Mouse (Mus musculus) left cerebral cortex, adult 6 months (tissue): Measurements from ENCODE around the gene Krt18. TPM values are rescaled to one million over a fixed set of nuclear protein-coding genes. Genes with fewer than 3 reads are reported as not detected.

Experiments used
- long read RNA-seq, 2 experiments: library from polyadenylated mRNA; unstranded; transcript quantifications; one replicate each; pipeline ENCODE4 v2.0.0; 2019 to 2020
- polyA plus RNA-seq: library from polyadenylated mRNA; unstranded; fragments of <200 nt; fragmentation: Nextera tagmentation; gene quantifications from 2 replicates; pipeline ENCODE4 v1.2.3, GENCODE M21; 2021

Gene Krt18
- 0.41 and 1.1 TPM in 2 replicates for polyA plus RNA-seq
- long read RNA-seq, experiment 1, partial matches to known transcripts = 0 of 4 reads
- long read RNA-seq, experiment 1, other reads (novel, unspliced or antisense) = 0 of 4 reads
- long read RNA-seq, experiment 2, partial matches to known transcripts = 0 of 1 reads
- long read RNA-seq, experiment 2, other reads (novel, unspliced or antisense) = 0 of 1 reads

DNA sequence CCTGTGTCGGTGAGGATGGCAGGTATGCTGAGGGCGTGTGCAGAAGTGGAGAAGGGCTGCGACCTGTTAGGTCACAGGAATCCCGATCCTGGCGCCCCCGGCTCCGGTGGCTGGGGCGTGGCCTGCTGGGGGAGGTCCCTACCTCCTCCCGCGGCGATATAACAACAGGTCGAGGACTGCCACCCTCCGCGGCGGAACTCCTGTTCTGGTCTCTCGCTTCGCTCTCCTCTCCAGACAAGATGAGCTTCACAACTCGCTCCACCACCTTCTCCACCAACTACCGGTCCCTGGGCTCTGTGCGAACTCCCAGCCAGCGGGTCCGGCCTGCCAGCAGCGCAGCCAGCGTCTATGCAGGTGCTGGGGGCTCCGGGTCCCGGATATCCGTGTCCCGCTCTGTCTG is at the start of gene Krt18:
Gene Krt18 (plus strand): TSS at position 141 of the 400 bp plus-strand sequence.

DNA sequence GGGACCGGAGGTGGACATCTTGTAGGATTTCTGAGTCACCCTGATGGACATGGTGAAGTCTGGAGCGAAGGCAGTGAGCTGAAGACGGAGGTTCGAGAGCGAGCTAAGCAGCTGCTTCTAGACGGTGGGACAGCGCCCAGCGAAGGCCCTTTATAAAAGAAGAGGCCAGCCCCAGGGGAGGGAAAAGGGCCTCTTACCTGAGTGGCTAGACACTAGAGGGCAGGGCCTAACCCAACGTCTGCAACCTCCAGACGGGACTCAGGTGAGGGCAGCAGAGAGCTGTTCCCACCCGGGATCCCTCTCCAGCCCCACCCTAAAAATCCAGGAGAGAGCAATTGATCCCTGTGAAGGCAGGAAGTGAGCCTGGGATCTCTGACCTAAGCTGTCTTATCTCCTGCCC is 23.8 kb upstream of the Krt18 start, which contains the start of gene Krt8:
Gene Krt8 (minus strand): TSS at position 294 of the 400 bp plus-strand sequence.

DNA sequence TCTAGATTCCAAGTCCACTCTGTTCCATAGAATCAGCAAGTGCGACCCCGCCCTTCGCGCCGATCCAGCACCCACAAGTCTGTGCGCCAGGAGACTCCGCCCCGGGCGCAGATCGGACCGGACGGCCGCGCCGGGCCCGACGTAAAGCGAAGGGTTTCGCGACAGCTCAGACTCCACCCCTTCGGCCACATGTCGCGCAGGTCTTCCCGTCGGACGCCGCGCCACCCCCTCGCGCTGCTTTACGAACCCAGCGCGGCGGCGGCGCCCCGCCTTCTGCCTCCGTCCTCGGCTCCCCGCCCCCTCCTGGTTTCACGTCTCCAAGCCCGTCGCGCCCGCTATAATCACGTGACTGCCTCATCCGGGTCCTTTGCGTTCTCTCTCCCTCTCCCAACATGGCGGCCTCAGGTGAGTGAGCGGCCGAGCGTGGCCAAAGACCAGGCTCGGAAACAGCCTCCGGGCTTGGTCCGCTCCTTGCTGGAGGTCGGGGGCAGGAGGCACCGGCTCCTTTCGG is 45.6 kb downstream of the Krt18 start, which contains the start of gene Eif4b:
Gene Eif4b (plus strand): TSS at position 215 of the 511 bp plus-strand sequence.

Other genes starting within 250 kb of the Krt18 start
- not detected in 2 replicates for gene Krt72, start 241.7 kb upstream of the Krt18 start, polyA plus RNA-seq
- 0.33 and 0.61 TPM in 2 replicates for gene Krt73, start 225.8 kb upstream of the Krt18 start, polyA plus RNA-seq
- gene Krt2, start 210.0 kb upstream of the Krt18 start, polyA plus RNA-seq = 0.10 and 0.15 TPM in 2 replicates
- gene Krt1, start 177.4 kb upstream of the Krt18 start, polyA plus RNA-seq = 1.9 and 3.6 TPM in 2 replicates
- 2.5 and 3.3 TPM in 2 replicates for gene Krt77, start 158.5 kb upstream of the Krt18 start, polyA plus RNA-seq
- gene Krt76, start 135.3 kb upstream of the Krt18 start, polyA plus RNA-seq = not detected in 2 replicates
- not detected in 2 replicates for gene Krt4, start 103.4 kb upstream of the Krt18 start, polyA plus RNA-seq
- 0.12 TPM in 1 of 2 replicates, not detected in the other for gene Krt79, start 87.9 kb upstream of the Krt18 start, polyA plus RNA-seq
- gene Krt78, start 73.9 kb upstream of the Krt18 start, polyA plus RNA-seq = not detected in 2 replicates
- 0.09 and 0.16 TPM in 2 replicates for gene Krt8, start 23.7 kb upstream of the Krt18 start, polyA plus RNA-seq
- gene Eif4b, start 45.6 kb downstream of the Krt18 start, polyA plus RNA-seq = 63.4 and 70.1 TPM in 2 replicates
- 4.7 and 7.1 TPM in 2 replicates for gene Tns2, start 72.2 kb downstream of the Krt18 start, polyA plus RNA-seq
- gene Spryd3, start 108.1 kb downstream of the Krt18 start, polyA plus RNA-seq = 30.7 and 78.8 TPM in 2 replicates
- 189 and 214 TPM in 2 replicates for gene Igfbp6, start 116.2 kb downstream of the Krt18 start, polyA plus RNA-seq
- gene Soat2, start 122.3 kb downstream of the Krt18 start, polyA plus RNA-seq = 0.05 and 0.12 TPM in 2 replicates
- 5.6 and 12.1 TPM in 2 replicates for gene Zfp740, start 175.1 kb downstream of the Krt18 start, polyA plus RNA-seq
- 17.3 and 23.7 TPM in 2 replicates for gene Csad, start 176.5 kb downstream of the Krt18 start, polyA plus RNA-seq
- gene Itgb7, start 203.8 kb downstream of the Krt18 start, polyA plus RNA-seq = 0.84 and 1.1 TPM in 2 replicates
- 1.8 and 2.6 TPM in 2 replicates for gene Rarg, start 229.3 kb downstream of the Krt18 start, polyA plus RNA-seq
- gene Gm9918, start 242.4 kb downstream of the Krt18 start, polyA plus RNA-seq = not detected in 2 replicates